Mouse (Mus musculus): ENCODE measurements at regions not wholly inside any gene's neighbourhood (a gene's known extent, or its start where the extent isn't known, plus 50 kb on each side); places are given as distances from the start of the nearest gene placed in this dataset.

- H3K27ac ChIP-seq: no peak overlapping the region
- no peaks in the 10 kb centered on the region for H3K9me3 ChIP-seq
- H3K9ac ChIP-seq: no peak overlapping the region
- ATAC-seq (ENCODE audit: insufficient number of reproducible peaks, low FRiP score, low TSS enrichment, low read depth): no peak
- H3K36me3 ChIP-seq: no peaks in the 10 kb centered on the region
- no peaks in the 10 kb centered on the region for H3K27me3 ChIP-seq
- no peaks in the 10 kb centered on the region for H3K4me1 ChIP-seq
- 85% methylated on average over 7 of the region's 7 CpGs for WGBS
- H3K4me3 ChIP-seq: no peak overlapping the region
- no peak overlapping the region for H3K4me2 ChIP-seq
These were observed 242.2 kb upstream of the Cd180 start for GRCm38 (mm10) chr13:102451176-102451575.

- H3K36me3 ChIP-seq: no peaks in the 10 kb centered on the region
- no peak overlapping the region for H3K4me2 ChIP-seq
- H3K9me3 ChIP-seq: no peaks in the 10 kb centered on the region
- no peak overlapping the region for H3K9ac ChIP-seq
- WGBS: 47% methylated on average over 2 of the region's 2 CpGs
- no peaks in the 10 kb centered on the region for H3K4me1 ChIP-seq
- no peak for ATAC-seq (ENCODE audit: insufficient number of reproducible peaks, low FRiP score, low TSS enrichment, low read depth)
- H3K4me3 ChIP-seq: no peak overlapping the region
- no peak overlapping the region for H3K27ac ChIP-seq
- H3K27me3 ChIP-seq: no peaks in the 10 kb centered on the region
These were observed 234.6 kb upstream of the Cd180 start for GRCm38 (mm10) chr13:102458711-102459110.

- Histone ChIP-seq H3K9ac (no peak overlapping the region), H3K4me3 (no peak overlapping the region), H3K4me1 (no peaks in the 10 kb centered on the region), H3K36me3 (no peaks in the 10 kb centered on the region), H3K4me2 (no peak overlapping the region), H3K27me3 (no peaks in the 10 kb centered on the region), H3K9me3 (no peaks in the 10 kb centered on the region), H3K27ac (no peak overlapping the region)
- 67% methylated on average over 2 of the region's 2 CpGs for WGBS
- no peak for ATAC-seq (ENCODE audit: insufficient number of reproducible peaks, low FRiP score, low TSS enrichment, low read depth)
These were observed 229.4 kb upstream of the Cd180 start for GRCm38 (mm10) chr13:102463993-102464392.

- Histone ChIP-seq H3K4me3 (no peak overlapping the region), H3K4me2 (no peak overlapping the region), H3K9ac (no peak overlapping the region), H3K4me1 (no peaks in the 10 kb centered on the region), H3K36me3 (no peaks in the 10 kb centered on the region), H3K9me3 (no peaks in the 10 kb centered on the region), H3K27me3 (no peaks in the 10 kb centered on the region), H3K27ac (no peak overlapping the region)
- ATAC-seq (ENCODE audit: insufficient number of reproducible peaks, low FRiP score, low TSS enrichment, low read depth): no peak
- 63% methylated on average over 3 of the region's 3 CpGs for WGBS
These were observed 211.5 kb upstream of the Cd180 start for GRCm38 (mm10) chr13:102481906-102482305.

- no peaks in the 10 kb centered on the region for H3K9me3 ChIP-seq
- no peaks in the 10 kb centered on the region for H3K36me3 ChIP-seq
- WGBS: 86% methylated on average over 3 of the region's 3 CpGs
- no peak for ATAC-seq (ENCODE audit: insufficient number of reproducible peaks, low FRiP score, low TSS enrichment, low read depth)
- H3K4me1 ChIP-seq: no peaks in the 10 kb centered on the region
- H3K4me3 ChIP-seq: no peak overlapping the region
- H3K27ac ChIP-seq: no peak overlapping the region
- H3K4me2 ChIP-seq: no peak overlapping the region
- H3K27me3 ChIP-seq: no peaks in the 10 kb centered on the region
- no peak overlapping the region for H3K9ac ChIP-seq
These were observed 210.9 kb upstream of the Cd180 start for GRCm38 (mm10) chr13:102482451-102482850.

- Histone ChIP-seq H3K4me2 (no peak overlapping the region), H3K4me1 (no peaks in the 10 kb centered on the region), H3K9me3 (no peaks in the 10 kb centered on the region), H3K27me3 (no peaks in the 10 kb centered on the region), H3K36me3 (no peaks in the 10 kb centered on the region), H3K27ac (no peak overlapping the region), H3K4me3 (no peak overlapping the region), H3K9ac (no peak overlapping the region)
- ATAC-seq (ENCODE audit: insufficient number of reproducible peaks, low FRiP score, low TSS enrichment, low read depth): no peak
- WGBS: 58% methylated on average over 4 of the region's 4 CpGs
These were observed 205.8 kb upstream of the Cd180 start for GRCm38 (mm10) chr13:102487416-102488097.

- Histone ChIP-seq H3K9ac (no peak overlapping the region), H3K36me3 (no peaks in the 10 kb centered on the region), H3K4me1 (no peaks in the 10 kb centered on the region), H3K4me2 (no peak overlapping the region), H3K27me3 (no peaks in the 10 kb centered on the region), H3K4me3 (no peak overlapping the region), H3K9me3 (no peaks in the 10 kb centered on the region), H3K27ac (no peak overlapping the region)
- ATAC-seq (ENCODE audit: insufficient number of reproducible peaks, low FRiP score, low TSS enrichment, low read depth): no peak
- 47% methylated on average over 4 of the region's 4 CpGs for WGBS
These were observed 202.0 kb upstream of the Cd180 start for GRCm38 (mm10) chr13:102491370-102491769.

GRCm38 (mm10) chr13:102504157-102504947, 189.0 kb upstream of the Cd180 start:
- H3K27me3 ChIP-seq: no peaks in the 10 kb centered on the region
- WGBS: 40% methylated on average over 10 of the region's 10 CpGs
- H3K27ac ChIP-seq: no peak overlapping the region

GRCm38 (mm10) chr13:102507226-102507625, 186.1 kb upstream of the Cd180 start:
- no peak for ATAC-seq (ENCODE audit: insufficient number of reproducible peaks, low FRiP score, low TSS enrichment, low read depth)
- H3K4me3 ChIP-seq: no peak overlapping the region
- H3K4me2 ChIP-seq: no peak overlapping the region
- H3K9ac ChIP-seq: no peak overlapping the region
- 0 out of 2 replicates have a peak, but pooled peaks cover 3% of the 10 kb centered on the region for H3K4me1 ChIP-seq
- no peaks in the 10 kb centered on the region for H3K9me3 ChIP-seq
- H3K27me3 ChIP-seq: no peaks in the 10 kb centered on the region
- no peaks in the 10 kb centered on the region for H3K36me3 ChIP-seq
- WGBS: 88% methylated on average over 1 of the region's 1 CpGs
- H3K27ac ChIP-seq: no peak overlapping the region

More at GRCm38 (mm10) chr13:102504157-102504947, 189.0 kb upstream of the Cd180 start:
- H3K9ac ChIP-seq: no peak overlapping the region
- H3K36me3 ChIP-seq: no peaks in the 10 kb centered on the region
- no peaks in the 10 kb centered on the region for H3K4me1 ChIP-seq
- H3K4me3 ChIP-seq: no peak overlapping the region
- H3K9me3 ChIP-seq: no peaks in the 10 kb centered on the region
- no peak for ATAC-seq (ENCODE audit: insufficient number of reproducible peaks, low FRiP score, low TSS enrichment, low read depth)
- H3K4me2 ChIP-seq: no peak overlapping the region

GRCm38 (mm10) chr13:102507916-102508315, 185.4 kb upstream of the Cd180 start:
- H3K27me3 ChIP-seq: no peaks in the 10 kb centered on the region
- ATAC-seq (ENCODE audit: insufficient number of reproducible peaks, low FRiP score, low TSS enrichment, low read depth): no peak
- no peak overlapping the region for H3K4me3 ChIP-seq
- no peaks in the 10 kb centered on the region for H3K9me3 ChIP-seq
- 0 out of 2 replicates have a peak, but pooled peaks cover 3% of the 10 kb centered on the region for H3K4me1 ChIP-seq
- H3K9ac ChIP-seq: no peak overlapping the region
- no peak overlapping the region for H3K4me2 ChIP-seq
- no peaks in the 10 kb centered on the region for H3K36me3 ChIP-seq
- H3K27ac ChIP-seq: no peak overlapping the region

GRCm38 (mm10) chr13:102510733-102511279, 182.6 kb upstream of the Cd180 start:
- Histone ChIP-seq H3K27ac (no peak overlapping the region), H3K27me3 (no peaks in the 10 kb centered on the region), H3K36me3 (no peaks in the 10 kb centered on the region), H3K4me3 (no peak overlapping the region), H3K4me1 (0 out of 2 replicates have a peak, but pooled peaks cover 3% of the 10 kb centered on the region), H3K9me3 (no peaks in the 10 kb centered on the region), H3K4me2 (no peak overlapping the region), H3K9ac (no peak overlapping the region)
- no peak for ATAC-seq (ENCODE audit: insufficient number of reproducible peaks, low FRiP score, low TSS enrichment, low read depth)
- 30% methylated on average over 1 of the region's 1 CpGs for WGBS

GRCm38 (mm10) chr13:102518169-102518882, 175.0 kb upstream of the Cd180 start:
- Histone ChIP-seq H3K4me1 (no peaks in the 10 kb centered on the region), H3K36me3 (no peaks in the 10 kb centered on the region), H3K4me3 (no peak overlapping the region), H3K9ac (no peak overlapping the region), H3K9me3 (no peaks in the 10 kb centered on the region), H3K27me3 (no peaks in the 10 kb centered on the region), H3K27ac (no peak overlapping the region), H3K4me2 (no peak overlapping the region)
- no peak for ATAC-seq (ENCODE audit: insufficient number of reproducible peaks, low FRiP score, low TSS enrichment, low read depth)
- WGBS: 72% methylated on average over 5 of the region's 5 CpGs
